Mouse (Mus musculus): Measurements from ENCODE around the gene Pax8. TPM values are rescaled to one million over a fixed set of nuclear protein-coding genes. Genes with fewer than 3 reads are reported as not detected.
A peak's percentile ranks its signal among the peaks of the same experiment; 100 is the strongest.

Pax8 gene
- total RNA-seq, 4 experiments from 2014 or later: not detected

- DNase-seq (ENCODE audit: low spot score in 2 of 2): no peak
Observed at GRCm38 (mm10) chr2:24416668-24417067, 58.7 kb downstream of the Pax8 start.

- no peak for DNase-seq (ENCODE audit: low spot score in 2 of 2)
Observed at GRCm38 (mm10) chr2:24413677-24414076, 61.7 kb downstream of the Pax8 start.

- no peak for DNase-seq (ENCODE audit: low spot score in 2 of 2)
Observed at GRCm38 (mm10) chr2:24413172-24413571, 62.2 kb downstream of the Pax8 start.

GRCm38 (mm10) chr2:24409166-24409565 lies 66.2 kb downstream of the Pax8 start:
- no peak for DNase-seq (ENCODE audit: low spot score in 2 of 2)

GRCm38 (mm10) chr2:24407701-24408485 lies 67.5 kb downstream of the Pax8 start:
- no peak for DNase-seq (ENCODE audit: low spot score in 2 of 2)

GRCm38 (mm10) chr2:24405345-24406012 lies 69.9 kb downstream of the Pax8 start:
- DNase-seq (ENCODE audit: low spot score in 2 of 2): peak; percentile 21 to 28

- no peak for DNase-seq (ENCODE audit: low spot score in 2 of 2)
Observed at GRCm38 (mm10) chr2:24400711-24401110, 74.7 kb downstream of the Pax8 start.

GRCm38 (mm10) chr2:24397115-24397514 lies 78.3 kb downstream of the Pax8 start:
- DNase-seq (ENCODE audit: low spot score in 2 of 2): no peak

GRCm38 (mm10) chr2:24393251-24393650 lies 82.1 kb downstream of the Pax8 start:
- DNase-seq (ENCODE audit: low spot score in 2 of 2): no peak

- DNase-seq (ENCODE audit: low spot score in 2 of 2): no peak
Observed at GRCm38 (mm10) chr2:24387361-24388283, 87.8 kb downstream of the Pax8 start.

GRCm38 (mm10) chr2:24386964-24387320 lies 88.5 kb downstream of the Pax8 start:
- DNase-seq (ENCODE audit: low spot score in 2 of 2): no peak

GRCm38 (mm10) chr2:24386158-24386963 lies 89.0 kb downstream of the Pax8 start:
- no peak for DNase-seq (ENCODE audit: low spot score in 2 of 2)

- no peak for DNase-seq (ENCODE audit: low spot score in 2 of 2)
Observed at GRCm38 (mm10) chr2:24385111-24385961, 90.1 kb downstream of the Pax8 start.

GRCm38 (mm10) chr2:24384393-24384792 lies 91.0 kb downstream of the Pax8 start:
- DNase-seq (ENCODE audit: low spot score in 2 of 2): no peak

- DNase-seq (ENCODE audit: low spot score in 2 of 2): no peak
Observed at GRCm38 (mm10) chr2:24383636-24384035, 91.8 kb downstream of the Pax8 start.

- DNase-seq (ENCODE audit: low spot score in 2 of 2): no peak
Observed at GRCm38 (mm10) chr2:24382456-24383230, 92.8 kb downstream of the Pax8 start.

GRCm38 (mm10) chr2:24378747-24379450 lies 96.5 kb downstream of the Pax8 start:
- DNase-seq (ENCODE audit: low spot score in 2 of 2): no peak
